Mouse (Mus musculus) kidney, embryonic 16.5 days (tissue): ENCODE measurements at regions not wholly inside any gene's neighbourhood (a gene's known extent, or its start where the extent isn't known, plus 50 kb on each side); places are given as distances from the start of the nearest gene placed in this dataset.

Source experiments
- ATAC-seq: fragments of 200-750 bp; cut with Nextera tagmentation; 2 replicates; pipeline ENCODE4 v1.8.0; 2017; ENCODE audit warnings: moderate TSS enrichment; ENCODE audit not compliant: low FRiP score, low TSS enrichment
- H3K27ac ChIP-seq: fragments of 300-500 bp; sonication (generic); 2 replicates; pipeline ENCODE4 v1.5.1; 2014; ENCODE audit warnings: low read length
- H3K27me3 ChIP-seq: fragments of 300-500 bp; sonication (generic); 2 replicates; pipeline ENCODE4 v1.6.1; 2014; ENCODE audit warnings: low read length, control low read depth, mixed read lengths; ENCODE audit not compliant: insufficient read depth
- H3K36me3 ChIP-seq: fragments of 300-500 bp; sonication (generic); 2 replicates; pipeline ENCODE4 v1.6.1; 2014; ENCODE audit warnings: low read length, control low read depth, mixed read lengths; ENCODE audit not compliant: insufficient read depth
- H3K4me1 ChIP-seq: fragments of 300-500 bp; sonication (generic); 2 replicates; pipeline ENCODE4 v1.6.1; 2014; ENCODE audit warnings: low read length, control low read depth, mixed read lengths; ENCODE audit not compliant: insufficient read depth
- H3K4me2 ChIP-seq: fragments of 300-500 bp; sonication (generic); replicated peaks from 2 replicates; pipeline ENCODE4 v1.6.1; 2014; ENCODE audit warnings: low read depth, low read length
- H3K4me3 ChIP-seq: fragments of 300-500 bp; sonication (generic); 2 replicates; pipeline ENCODE4 v1.5.1; 2014; ENCODE audit warnings: mild to moderate bottlenecking, low read length
- H3K9ac ChIP-seq: fragments of 300-500 bp; sonication (generic); replicated peaks from 2 replicates; pipeline ENCODE4 v1.6.1; 2014; ENCODE audit warnings: low read length
- H3K9me3 ChIP-seq: fragments of 300-500 bp; sonication (generic); 2 replicates; pipeline ENCODE4 v1.6.1; 2016; ENCODE audit warnings: low read length, control low read depth
- WGBS: fragments of 180-500 bp; shearing (Covaris S2); extraction: QIAGEN DNeasy Blood & Tissue Kit; methylation state at CpG from one replicate; pipeline ENCODE4 v1.1.7; 2014; 5-methylcytosine and 5-hydroxymethylcytosine counted together

GRCm38 (mm10) chr14:115040091-115040571, 51.9 kb upstream of the Gpc5 start:
- peak overlapping the region; percentile 95 for H3K4me2 ChIP-seq
- H3K9ac ChIP-seq, result peak overlapping the region; percentile 100
- WGBS, result 2% methylated on average over 30 of the region's 30 CpGs
- H3K9me3 ChIP-seq, result no peaks in the 10 kb centered on the region
- ATAC-seq, result peak; percentile 44
- peaks cover 12% of the 10 kb centered on the region for H3K27me3 ChIP-seq
- peak overlapping the region; percentile 85 for H3K4me3 ChIP-seq
- peak overlapping the region; percentile 68 for H3K27ac ChIP-seq
- H3K4me1 ChIP-seq, result peaks cover 27% of the 10 kb centered on the region
- H3K36me3 ChIP-seq, result peaks cover 16% of the 10 kb centered on the region

GRCm38 (mm10) chr14:115040578-115041206, 51.3 kb upstream of the Gpc5 start:
- Histone ChIP-seq H3K9me3 (no peaks in the 10 kb centered on the region), H3K36me3 (peaks cover 18% of the 10 kb centered on the region), H3K4me1 (peaks cover 30% of the 10 kb centered on the region), H3K9ac (peak overlapping the region; percentile 100), H3K27ac (peak overlapping the region; percentile 94), H3K4me2 (peak overlapping the region; percentile 95), H3K4me3 (peak overlapping the region; percentile 85), H3K27me3 (peaks cover 11% of the 10 kb centered on the region)
- peak; percentile 91 for ATAC-seq
- under 1% methylated on average over 76 of the region's 94 CpGs for WGBS

DNA sequence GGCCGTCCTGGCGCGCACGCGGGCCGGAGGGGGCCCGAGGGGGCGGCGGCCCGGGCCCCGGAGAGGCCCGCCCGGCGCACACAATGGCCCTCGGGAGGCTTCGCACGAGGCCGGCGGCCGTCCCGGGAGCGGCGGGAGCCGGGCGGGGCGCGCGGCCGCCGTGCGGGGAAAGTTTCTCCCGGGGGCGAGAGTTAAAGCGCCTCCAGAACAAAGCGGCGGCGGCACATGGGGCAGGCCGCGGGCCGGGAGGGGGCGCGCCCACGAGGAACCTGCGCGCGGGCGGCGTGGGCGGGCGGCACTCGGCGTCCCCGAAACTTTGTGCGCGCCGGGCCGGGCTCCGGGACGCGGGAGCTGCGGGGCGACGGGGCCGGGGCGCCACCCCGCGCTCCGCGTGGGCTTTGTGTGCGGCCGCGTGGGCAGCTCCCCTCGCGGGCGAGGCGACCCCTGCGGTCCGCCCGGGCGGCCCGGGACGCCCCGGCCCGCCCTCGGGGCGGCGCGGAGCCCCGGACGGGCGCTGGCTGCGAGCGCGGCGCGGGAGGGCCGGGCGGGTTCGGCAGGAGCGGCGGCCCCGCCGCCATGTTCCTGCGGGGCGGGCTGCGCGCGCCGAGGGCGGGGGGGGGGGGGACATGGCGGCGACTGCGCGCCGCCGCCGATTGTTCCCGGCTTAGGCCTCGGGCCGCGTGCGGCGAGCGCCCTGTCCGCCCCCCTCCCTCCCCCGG, 50.5 kb upstream of the Gpc5 start:
- WGBS, result under 1% methylated on average over 37 of the region's 126 CpGs
- H3K36me3 ChIP-seq, result peaks cover 23% of the 10 kb centered on the region
- peak overlapping the region; percentile 100 for H3K9ac ChIP-seq
- H3K27me3 ChIP-seq, result peaks cover 9% of the 10 kb centered on the region
- H3K4me3 ChIP-seq, result peak overlapping the region; percentile 85
- peaks cover 30% of the 10 kb centered on the region for H3K4me1 ChIP-seq
- no peaks in the 10 kb centered on the region for H3K9me3 ChIP-seq
- H3K4me2 ChIP-seq, result peak overlapping the region; percentile 95
- peak; percentile 17 for ATAC-seq
- peak overlapping the region; percentile 94 for H3K27ac ChIP-seq

- peaks cover 29% of the 10 kb centered on the region for H3K36me3 ChIP-seq
- H3K9ac ChIP-seq, result peak overlapping the region; percentile 100
- H3K4me1 ChIP-seq, result peaks cover 30% of the 10 kb centered on the region
- ATAC-seq, result peak; percentile 87
- H3K27me3 ChIP-seq, result peaks cover 5% of the 10 kb centered on the region
- WGBS, result 0% methylated on average over 24 of the region's 51 CpGs
- H3K9me3 ChIP-seq, result no peaks in the 10 kb centered on the region
- H3K4me3 ChIP-seq, result peak overlapping the region; percentile 85
- H3K27ac ChIP-seq, result peak overlapping the region; percentile 94
- peak overlapping the region; percentile 75 for H3K4me2 ChIP-seq
Observed at GRCm38 (mm10) chr14:115042055-115042564, 49.9 kb upstream of the Gpc5 start.
